Mouse (Mus musculus): ENCODE data around the gene Sumf1.

Gene Sumf1

GRCm38 (mm10) chr6:108146637-108147036 is 38.7 kb downstream of the Sumf1 start:
- no peak for DNase-seq (ENCODE audit: low spot score)

DNA sequence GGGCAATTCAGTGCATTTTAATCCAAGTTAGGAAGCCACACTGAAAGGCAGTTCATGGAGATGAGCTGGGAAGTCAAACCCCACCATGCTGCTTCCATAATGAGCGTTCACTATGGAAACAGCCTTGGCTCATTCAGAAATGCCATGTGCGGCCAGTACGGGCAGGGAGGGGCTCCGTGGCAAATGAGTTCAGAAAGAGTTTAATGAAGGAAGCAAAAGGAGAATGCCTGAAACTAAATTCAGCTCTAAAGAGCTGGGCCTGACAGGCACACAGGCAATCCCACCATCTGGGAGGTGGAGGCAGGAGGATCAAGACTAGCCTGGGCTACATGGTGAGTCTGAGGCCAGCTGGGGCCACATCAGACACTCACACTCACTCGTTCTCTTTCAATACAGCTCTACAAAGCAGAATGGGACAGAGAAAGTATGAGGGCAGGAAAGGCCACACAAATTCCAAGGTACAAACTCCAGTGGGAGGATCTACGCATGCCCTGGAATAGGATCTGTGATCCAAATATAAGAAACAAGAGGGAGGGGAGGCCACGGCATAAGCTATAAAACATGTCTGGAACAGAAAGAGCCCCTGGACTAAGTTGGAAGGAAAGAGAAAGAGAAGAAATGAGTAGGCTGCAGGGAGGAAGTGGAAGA is 39.3 kb downstream of the Sumf1 start:
- DNase-seq (ENCODE audit: low spot score): no peak

DNA sequence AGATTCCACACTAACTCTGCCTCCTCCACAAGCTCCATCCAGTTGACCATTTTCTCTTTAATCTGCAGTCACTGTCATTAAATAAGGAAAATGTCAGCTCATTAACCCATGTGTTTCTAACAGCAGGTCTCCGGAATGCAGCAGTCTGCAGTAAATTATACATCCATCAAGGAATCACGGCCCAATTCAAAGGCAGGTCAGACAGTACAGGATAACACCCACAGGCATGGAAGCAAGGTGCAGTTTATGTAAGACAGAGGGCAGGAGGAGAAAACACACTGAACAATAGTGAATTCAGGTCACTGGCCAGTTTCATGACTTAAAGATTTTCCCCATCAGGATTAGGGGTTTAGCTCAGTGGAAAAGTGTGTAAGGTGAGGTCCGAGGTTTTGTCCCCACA is 40.1 kb downstream of the Sumf1 start:
- DNase-seq (ENCODE audit: low spot score): no peak

DNA sequence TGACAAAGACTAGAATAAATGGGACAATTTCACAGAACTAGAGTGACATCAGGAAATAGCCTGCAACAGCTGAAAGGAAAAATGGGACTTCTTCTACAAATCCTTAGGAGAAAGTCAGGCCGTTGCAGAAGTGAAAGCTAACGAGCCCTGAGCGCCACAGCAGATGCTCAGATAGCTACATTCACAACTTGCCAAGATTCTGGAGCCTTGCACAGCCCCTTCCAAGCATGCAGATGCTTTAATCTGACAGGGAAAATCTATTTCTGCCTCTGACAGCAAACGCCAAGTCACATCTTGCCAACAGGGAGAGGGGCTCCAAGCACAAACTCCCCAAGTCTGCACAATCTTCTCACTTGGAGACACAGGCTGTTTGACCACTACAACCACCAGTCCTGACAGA is 42.6 kb downstream of the Sumf1 start:
- no peak for DNase-seq (ENCODE audit: low spot score)

GRCm38 (mm10) chr6:108140722-108141490 is 44.5 kb downstream of the Sumf1 start:
- DNase-seq (ENCODE audit: low spot score): no peak

GRCm38 (mm10) chr6:108137031-108137430 is 48.4 kb downstream of the Sumf1 start:
- DNase-seq (ENCODE audit: low spot score): no peak

DNA sequence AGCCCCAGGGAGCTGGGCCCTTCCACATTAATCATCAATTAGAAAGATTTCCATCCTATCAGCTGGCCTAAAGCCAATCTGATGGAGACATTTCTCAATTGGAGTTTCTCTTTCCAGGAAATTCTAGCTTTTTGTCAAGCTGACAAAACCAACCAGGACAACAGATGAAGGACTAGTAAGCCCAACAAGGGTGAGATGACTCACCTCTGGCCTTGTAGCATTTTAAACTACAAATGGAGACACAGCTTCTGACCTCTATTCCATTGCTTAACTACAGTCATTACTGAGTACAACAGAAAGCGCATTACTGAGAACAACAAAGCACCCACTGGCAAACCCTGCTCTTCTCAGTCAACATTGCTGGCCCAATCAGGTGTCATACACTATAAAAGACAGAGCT is 49.1 kb downstream of the Sumf1 start:
- DNase-seq (ENCODE audit: low spot score): no peak

DNA sequence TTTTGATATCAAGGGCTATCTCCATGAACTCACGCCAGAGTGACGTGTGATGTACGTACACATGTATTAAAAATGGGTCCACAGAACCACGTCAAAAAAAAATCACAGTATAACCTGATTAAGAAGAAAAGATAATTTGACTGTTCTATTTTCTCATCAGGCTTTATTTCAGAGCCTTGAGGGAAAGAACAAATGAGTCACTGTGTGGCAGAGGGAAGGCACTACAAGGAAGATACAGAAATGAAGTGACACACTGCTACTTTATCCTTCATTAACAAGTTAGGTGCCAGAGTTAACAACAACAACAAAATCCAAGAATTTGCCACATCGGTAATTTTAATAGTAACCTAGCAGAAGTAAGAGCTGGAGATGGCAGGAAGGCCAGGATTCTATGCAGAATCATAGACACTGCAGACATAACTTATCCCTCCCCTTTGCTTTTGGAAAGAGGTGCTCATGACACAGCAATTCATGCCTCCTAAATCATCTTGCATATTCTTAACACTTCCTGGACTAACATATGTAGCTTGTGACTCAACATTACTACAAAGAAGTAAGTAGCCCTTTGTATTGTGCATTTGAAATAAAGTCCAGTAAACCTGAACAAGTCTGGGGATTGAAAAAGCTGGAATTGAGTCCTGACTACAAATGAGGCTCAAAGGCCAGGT is 53.0 kb downstream of the Sumf1 start:
- DNase-seq (ENCODE audit: low spot score): no peak

DNA sequence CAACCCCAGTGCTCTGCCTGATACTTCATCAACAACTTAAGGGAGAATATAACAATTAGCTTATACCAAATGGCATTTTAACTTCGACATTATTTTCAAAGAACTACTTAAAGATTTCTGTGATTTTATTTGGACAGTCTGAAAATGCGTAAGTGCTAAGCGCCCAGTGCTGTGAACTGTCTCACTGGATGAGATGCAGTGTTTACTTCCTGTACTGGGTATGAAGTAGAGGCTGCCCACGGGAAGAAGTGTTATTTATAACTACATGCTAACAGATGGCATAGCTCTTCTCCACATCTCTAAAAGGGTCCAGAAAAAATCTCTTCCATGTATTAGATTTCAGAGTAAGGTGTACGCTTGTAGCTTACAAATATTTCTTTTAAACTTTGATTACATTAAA is 54.7 kb downstream of the Sumf1 start:
- no peak for DNase-seq (ENCODE audit: low spot score)

DNA sequence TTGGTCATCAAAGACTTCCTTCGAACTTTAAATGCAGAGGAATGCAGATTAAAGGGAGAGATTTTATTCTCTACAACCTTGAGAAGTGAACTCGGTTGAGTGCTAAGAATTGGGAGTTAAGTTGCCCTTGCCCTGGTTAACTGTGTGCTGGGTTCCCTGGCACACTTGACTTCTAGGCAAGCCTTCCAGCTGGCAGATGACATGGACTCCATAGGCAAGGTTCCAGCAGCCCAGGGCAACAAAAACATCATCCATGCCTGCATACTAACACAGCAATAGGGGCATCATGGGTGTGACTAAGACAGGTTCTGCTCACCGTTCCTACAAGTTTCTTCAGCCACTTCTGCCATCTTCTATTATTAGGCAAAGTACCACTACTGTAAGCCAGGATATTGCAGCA is 58.8 kb downstream of the Sumf1 start:
- no peak for DNase-seq (ENCODE audit: low spot score)

DNA sequence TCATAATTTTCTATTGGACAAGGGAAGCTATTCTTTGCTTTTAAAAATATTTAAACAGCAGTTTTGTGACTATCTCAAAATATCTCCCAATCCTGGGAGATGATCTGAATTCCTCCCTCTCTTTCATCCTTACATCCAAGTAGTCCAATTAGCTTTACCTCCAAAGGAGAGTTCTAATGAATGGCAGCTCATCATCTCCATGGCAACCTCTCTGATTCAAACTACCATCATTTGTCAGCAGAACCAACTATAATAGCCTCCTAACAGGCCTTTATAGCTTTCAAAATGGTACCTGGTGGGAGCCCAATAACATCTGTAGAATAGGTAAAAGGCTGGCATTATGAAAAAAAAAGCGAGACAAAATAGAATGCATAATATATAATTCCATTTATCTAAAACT is 59.9 kb downstream of the Sumf1 start:
- DNase-seq (ENCODE audit: low spot score): no peak

GRCm38 (mm10) chr6:108117881-108118280 is 67.5 kb downstream of the Sumf1 start:
- DNase-seq (ENCODE audit: low spot score): no peak

GRCm38 (mm10) chr6:108114971-108115370 is 70.4 kb downstream of the Sumf1 start:
- DNase-seq (ENCODE audit: low spot score): no peak

DNA sequence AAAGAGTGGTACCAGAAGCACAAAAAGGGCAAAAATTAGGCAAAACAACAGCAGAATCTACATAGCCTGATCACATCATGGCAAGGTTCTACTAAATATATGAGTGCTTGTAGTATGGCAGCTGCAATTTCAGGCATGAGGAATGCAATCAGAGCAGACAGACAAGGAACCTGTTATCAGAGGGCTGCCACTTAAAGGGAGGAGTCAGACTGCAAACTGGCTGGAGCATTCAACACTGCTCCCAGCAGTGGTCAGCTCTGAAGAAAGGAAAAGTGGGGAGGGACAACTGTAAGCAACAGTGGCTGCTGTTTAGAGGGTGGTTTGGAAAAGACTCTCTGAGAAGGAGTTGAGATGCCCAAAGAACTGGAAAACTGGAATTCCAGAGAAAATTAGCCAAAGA is 73.7 kb downstream of the Sumf1 start:
- no peak for DNase-seq (ENCODE audit: low spot score)

DNA sequence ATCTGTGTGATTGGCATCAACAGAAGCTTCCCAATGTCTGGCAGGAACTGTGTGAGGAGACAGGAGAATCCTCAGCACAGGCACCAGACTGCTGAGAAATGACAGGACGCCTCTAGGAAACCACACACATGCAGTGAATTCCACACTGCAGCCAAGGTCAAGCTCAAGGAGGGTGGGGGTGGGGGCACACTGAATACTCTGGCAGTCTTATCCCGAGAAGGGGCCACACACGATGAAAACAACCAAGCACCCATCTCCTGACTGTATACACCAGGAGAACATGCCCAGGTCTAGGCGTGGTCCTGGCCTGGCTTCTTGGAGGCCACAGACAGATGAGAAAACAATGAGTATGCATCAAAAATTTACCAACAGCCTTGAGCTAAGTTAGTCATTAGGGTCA is 75.0 kb downstream of the Sumf1 start:
- DNase-seq (ENCODE audit: low spot score): no peak

- no peak for DNase-seq (ENCODE audit: low spot score)
These were observed 78.0 kb downstream of the Sumf1 start for GRCm38 (mm10) chr6:108107376-108107775.

DNA sequence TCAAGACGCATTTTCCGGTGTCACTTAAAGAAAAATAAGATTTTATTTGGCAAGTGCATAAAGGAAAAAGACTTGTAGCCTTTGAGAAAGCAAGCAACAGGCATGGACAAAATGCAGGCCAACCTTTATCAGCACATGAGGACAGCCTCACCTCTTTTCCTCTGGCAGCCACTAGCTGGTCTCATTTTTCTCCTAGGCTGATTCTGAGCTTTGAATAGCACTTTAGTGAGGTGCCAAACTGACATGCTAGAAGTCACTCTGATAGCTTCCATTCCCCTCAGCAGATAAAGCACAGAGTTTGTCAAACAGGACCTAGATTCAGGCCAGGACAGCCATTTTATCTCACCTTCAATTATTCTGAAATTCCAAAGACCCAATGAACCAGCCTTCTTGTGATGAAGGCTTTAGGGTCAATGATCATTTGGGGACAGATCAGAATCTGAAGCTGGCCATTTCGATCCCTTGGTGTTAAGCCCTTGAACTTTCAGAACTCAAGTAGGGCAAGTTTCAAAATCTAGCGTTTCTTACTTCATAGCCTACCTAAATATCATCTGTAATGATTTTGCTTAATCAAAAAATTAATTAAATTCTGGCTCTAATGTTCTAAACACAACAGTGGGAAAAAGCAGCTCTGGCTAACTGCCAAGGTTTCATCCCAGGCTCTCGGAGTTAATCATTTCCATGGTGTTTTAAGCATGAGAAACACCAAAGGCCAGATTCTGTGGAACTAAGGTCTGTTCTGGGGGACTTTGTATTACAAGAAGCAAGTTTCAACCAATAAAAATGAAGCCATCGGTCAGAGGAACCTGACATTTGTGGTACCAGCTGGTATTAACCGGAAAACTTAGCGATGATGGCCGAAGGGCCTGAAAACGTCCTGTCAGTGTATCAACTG is 83.2 kb downstream of the Sumf1 start:
- no peak for DNase-seq (ENCODE audit: low spot score)

- DNase-seq (ENCODE audit: low spot score): no peak
These were observed 86.5 kb downstream of the Sumf1 start for GRCm38 (mm10) chr6:108098846-108099217.

GRCm38 (mm10) chr6:108098171-108098845 is 87.1 kb downstream of the Sumf1 start:
- peak; percentile 66 for DNase-seq (ENCODE audit: low spot score)

DNA sequence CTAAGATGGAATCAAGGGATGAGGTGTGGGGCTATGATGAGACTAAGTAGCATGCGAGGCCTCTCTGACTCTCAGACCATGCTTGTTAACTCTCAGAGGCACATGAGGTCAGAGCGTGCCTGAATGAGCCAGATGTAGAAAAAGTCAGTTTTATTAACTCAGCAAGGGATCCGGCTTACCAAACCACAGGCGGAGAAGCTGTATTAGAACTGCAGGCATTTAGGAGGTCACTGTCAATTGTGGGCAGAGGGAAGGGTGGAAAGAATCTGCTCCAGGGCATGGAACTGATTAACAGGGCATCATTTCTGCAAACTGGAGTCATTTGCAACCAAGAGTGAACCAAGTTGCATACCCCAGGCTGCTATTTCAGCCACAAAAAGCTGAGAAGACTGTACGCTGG is 89.9 kb downstream of the Sumf1 start:
- DNase-seq (ENCODE audit: low spot score): no peak

DNA sequence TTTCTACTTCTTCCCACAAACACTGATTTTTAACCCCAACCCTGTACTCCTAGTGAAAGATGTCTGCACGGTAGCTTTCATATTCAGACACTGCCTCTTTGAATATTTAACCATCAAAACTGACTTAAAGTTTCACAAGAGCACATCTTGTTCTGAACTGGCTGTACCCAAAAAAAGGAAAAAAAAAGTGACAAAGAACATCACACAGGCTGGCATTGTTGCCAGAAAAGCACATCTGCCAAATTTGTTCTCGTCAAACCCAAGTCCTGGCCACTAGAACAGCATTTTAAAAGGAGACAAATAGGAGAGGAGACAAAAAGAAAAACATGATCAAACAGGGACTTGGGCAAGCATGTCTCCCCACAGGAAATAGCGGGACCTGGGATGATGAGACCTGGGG is 91.9 kb downstream of the Sumf1 start:
- no peak for DNase-seq (ENCODE audit: low spot score)

GRCm38 (mm10) chr6:108092646-108093045 is 92.7 kb downstream of the Sumf1 start:
- DNase-seq (ENCODE audit: low spot score): no peak

Data from testis, postnatal 10 days (tissue).